In genomic region chr11:103046286-103046685, GRCm38 (mm10) we compare ENCODE assay signal across 18 mouse cellular contexts.
"Had no signal": no experiment of that assay in that cellular context is flagged by ENCODE, and none has a peak within 500 bp of the region (broad histone marks: within the 10 kb centered on the region; RNA-seq: fewer than 3 reads in every experiment).

No protein-coding gene starts in this region.

- H3K4me3 ChIP-seq: intestine, embryonic 15.5 days; kidney, embryonic 15.5 days; limb, embryonic 10.5 days; liver, embryonic 15.5 days; lung, embryonic 15.5 days; midbrain, embryonic 10.5 days; myocyte; neural tube, embryonic 15.5 days; stomach, embryonic 15.5 days had no signal

- H3K9ac ChIP-seq: intestine, embryonic 15.5 days; kidney, embryonic 15.5 days; liver, embryonic 15.5 days; lung, embryonic 15.5 days; neural tube, embryonic 15.5 days; stomach, embryonic 15.5 days had no signal

- H3K27ac ChIP-seq: intestine, embryonic 15.5 days; kidney, embryonic 15.5 days; limb, embryonic 10.5 days; liver, embryonic 15.5 days; lung, embryonic 15.5 days; midbrain, embryonic 10.5 days; neural tube, embryonic 15.5 days; stomach, embryonic 15.5 days had no signal

- H3K27me3 ChIP-seq: intestine, embryonic 15.5 days; kidney, embryonic 15.5 days; liver, embryonic 15.5 days; lung, embryonic 15.5 days; neural tube, embryonic 15.5 days; stomach, embryonic 15.5 days had no signal

- H3K9me3 ChIP-seq: intestine, embryonic 15.5 days; kidney, embryonic 15.5 days; limb, embryonic 10.5 days; liver, embryonic 15.5 days; lung, embryonic 15.5 days; midbrain, embryonic 10.5 days; neural tube, embryonic 15.5 days; stomach, embryonic 15.5 days had no signal

- H3K4me2 ChIP-seq: intestine, embryonic 15.5 days; kidney, embryonic 15.5 days; liver, embryonic 11.5 days; liver, embryonic 15.5 days; lung, embryonic 15.5 days; neural tube, embryonic 15.5 days; stomach, embryonic 15.5 days had no signal

- DNase-seq: kidney, adult 2 months; kidney, postnatal 14 days; lung, postnatal 36 days; midbrain, embryonic 14.5 days; right cerebral cortex, postnatal 4 days; spleen, adult 18-20 months; thymus, adult 2 months; thymus, postnatal 25 days had no signal

- ATAC-seq: intestine, embryonic 15.5 days had no signal

- H3K4me1 ChIP-seq: intestine, embryonic 15.5 days; limb, embryonic 10.5 days; lung, embryonic 15.5 days; midbrain, embryonic 10.5 days; stomach, embryonic 15.5 days had no signal
